Mouse (Mus musculus) lung, postnatal 0 days (tissue): ENCODE results near the gene Cab39l.

ENCODE experiments used
- CTCF ChIP-seq: IDR thresholded peaks from 2 replicates; pipeline ENCODE4 v1.5.1; 2016; ENCODE audit warnings: antibody characterized with exemption, mild to moderate bottlenecking
- EP300 ChIP-seq: IDR thresholded peaks from 2 replicates; pipeline ENCODE4 v1.6.1; 2016; ENCODE audit warnings: antibody characterized with exemption, mild to moderate bottlenecking, control low read depth

DNA sequence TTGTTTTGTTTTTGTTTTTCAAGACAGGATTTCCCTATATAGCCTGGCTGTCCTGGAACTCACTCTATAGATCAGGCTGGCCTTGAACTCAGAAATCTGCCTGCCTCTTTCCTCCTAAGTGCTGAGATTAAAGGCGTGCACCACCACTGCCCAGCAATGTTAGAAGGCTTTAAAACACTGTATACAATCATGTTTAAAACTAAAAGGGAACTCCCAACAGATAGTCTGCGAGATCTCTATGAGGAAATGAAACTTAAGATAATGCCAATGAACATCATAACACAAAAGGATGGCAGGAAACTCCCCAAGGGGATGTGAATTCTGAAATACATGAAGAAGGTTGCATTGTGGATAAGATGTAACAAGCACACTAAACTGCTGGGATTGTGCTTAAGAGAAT lies 2.3 kb upstream of the Cab39l start:
- TF ChIP-seq CTCF (no peak), EP300 (no peak)
